Mouse (Mus musculus) liver, embryonic 14.5 days (tissue): Measurements from ENCODE around the gene Crip1.

Experiments used
- CTCF ChIP-seq: IDR thresholded peaks from 2 replicates; pipeline ENCODE4 v1.5.1; 2016; ENCODE audit warnings: antibody characterized with exemption, low read depth, control low read depth
- EP300 ChIP-seq: IDR thresholded peaks from 2 replicates; pipeline ENCODE4 v1.6.1; 2016; ENCODE audit warnings: antibody characterized with exemption, low read depth

GRCm38 (mm10) chr12:113157971-113158370 is 11.9 kb downstream of the Crip1 start:
- no peak for TF ChIP-seq EP300
- TF ChIP-seq CTCF: no peak
